Mouse (Mus musculus) urinary bladder, postnatal 14 days (tissue): ENCODE results near the gene Nexn.

ENCODE experiments used
- DNase-seq: peaks from one replicate; pipeline ENCODE4 v3.0.0; 2021; ENCODE audit warnings: low spot score

Gene Nexn

DNA sequence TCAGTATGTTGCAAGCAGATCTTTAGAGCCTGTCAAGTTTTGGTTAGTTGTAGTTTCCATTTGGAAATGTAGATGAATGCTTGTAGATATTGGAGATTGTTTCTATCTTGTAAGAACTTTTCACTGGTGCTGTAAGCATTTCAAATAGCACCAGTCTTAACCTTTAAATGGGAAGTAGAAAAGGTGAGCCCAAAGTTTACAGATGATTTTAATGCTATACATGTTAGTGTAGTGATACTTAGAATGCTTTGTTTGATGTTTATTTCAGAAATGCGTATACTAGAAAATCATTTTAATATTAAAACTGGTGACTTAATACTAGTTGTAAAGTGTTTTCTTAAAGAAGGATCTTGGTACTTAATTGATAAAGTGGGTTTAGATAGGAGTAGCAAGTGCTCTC is 30.3 kb downstream of the Nexn start:
- DNase-seq: no peak

DNA sequence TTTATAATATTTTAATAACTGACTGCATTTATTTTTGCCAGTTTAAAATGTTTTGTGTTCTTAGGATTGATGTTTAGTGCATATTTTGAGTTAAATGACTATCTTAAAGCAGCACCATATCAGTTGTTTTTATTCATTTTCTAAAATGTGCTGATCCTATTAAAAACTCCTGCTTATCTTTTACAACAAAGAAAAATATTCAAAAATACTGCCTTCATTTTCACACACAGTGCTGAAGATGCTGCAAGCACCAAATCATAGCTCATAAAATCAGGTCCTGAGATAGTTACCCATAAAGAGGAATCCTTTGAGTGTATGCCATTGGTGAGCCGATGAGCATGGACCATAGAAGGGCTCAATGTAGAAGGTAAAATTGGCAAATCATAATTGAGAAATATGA is 30.9 kb downstream of the Nexn start:
- DNase-seq: no peak

DNA sequence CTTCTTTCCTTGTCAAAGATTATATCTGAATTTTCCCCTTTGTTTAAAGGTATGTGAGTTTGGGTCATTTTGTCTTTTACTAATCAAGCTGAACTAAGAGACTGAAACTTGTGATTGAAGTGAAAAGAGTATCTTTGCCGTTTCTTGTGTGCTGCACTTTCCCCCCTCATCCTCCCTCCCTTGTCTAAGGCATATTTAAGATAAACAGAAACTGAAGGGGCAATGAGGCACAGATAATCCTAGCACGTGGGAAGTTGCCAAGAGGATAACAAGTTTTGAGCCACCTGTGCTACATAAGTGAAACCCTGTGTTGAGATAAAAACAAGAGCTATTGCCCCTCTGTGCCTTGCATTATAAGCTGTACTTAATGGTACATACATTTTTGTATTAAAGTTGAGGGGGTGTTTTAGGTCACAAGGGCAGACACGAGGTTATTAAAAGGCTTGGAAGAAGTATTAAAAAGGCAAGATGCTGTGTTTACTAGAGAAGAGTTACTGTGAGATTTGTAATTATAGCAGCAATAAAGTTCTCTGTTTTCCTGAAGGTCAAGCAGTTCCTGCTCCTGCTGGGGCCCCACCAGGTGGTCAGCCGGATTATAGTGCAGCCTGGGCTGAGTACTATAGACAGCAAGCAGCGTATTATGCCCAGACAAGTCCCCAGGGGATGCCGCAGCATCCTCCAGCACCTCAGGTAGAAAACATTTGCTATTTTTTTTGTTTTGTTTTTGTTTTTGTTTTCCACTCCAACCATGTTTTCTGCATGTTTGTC is 34.6 kb downstream of the Nexn start:
- DNase-seq: no peak

DNA sequence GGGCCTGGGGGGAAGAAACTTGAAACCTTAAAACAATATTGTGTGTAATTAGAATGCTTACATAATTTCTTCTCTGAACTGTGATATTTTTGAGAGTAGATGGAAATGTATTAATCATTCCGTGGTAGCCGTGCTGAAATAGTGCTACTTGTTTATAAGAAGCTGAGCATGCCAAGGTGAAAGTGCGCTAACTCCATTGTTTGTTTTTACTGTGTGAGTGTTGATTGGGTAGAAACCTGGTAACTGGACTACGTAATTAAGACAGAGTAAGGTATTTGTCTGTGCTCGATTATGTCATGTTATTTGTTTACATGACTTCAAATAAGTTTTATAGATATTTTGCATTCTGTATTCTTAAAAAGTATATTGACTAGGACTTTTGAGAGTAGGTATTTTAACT is 36.9 kb downstream of the Nexn start:
- no peak for DNase-seq

DNA sequence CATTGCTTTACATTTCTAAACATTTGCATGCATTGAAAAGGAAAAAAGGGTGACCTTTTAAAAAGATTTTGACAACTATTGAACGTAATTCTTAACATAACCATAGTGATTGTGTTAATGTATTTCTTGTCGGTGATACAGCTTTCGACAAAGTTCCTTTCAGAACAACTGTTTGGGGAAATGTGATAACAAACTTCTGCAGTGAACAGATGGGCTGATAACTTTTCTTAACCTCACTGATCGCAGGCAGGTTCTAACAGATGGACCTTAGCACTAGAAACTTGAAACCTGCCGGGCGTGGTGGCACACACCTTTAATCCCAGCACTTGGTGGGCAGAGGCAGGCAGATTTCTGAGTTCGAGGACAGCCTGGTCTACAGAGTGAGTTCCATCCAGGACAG is 37.3 kb downstream of the Nexn start:
- no peak for DNase-seq

DNA sequence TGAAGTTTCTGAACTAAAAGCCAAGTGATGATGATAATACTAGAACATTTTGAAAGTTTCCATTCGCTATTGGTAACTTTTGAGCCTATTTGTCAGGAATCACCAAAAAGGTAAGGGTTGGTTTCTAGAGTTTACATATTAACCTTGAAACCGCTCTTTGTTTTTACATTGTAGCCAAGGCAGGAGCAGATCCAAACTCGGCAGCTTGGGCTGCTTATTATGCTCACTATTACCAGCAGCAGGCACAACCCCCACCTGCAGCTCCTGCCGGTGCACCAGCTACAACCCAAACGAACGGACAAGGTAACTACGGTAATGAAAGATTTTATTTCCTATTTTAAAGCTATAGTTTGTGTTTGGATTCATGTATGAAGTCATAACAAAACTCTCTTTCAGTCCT is 40.2 kb downstream of the Nexn start:
- DNase-seq: no peak

DNA sequence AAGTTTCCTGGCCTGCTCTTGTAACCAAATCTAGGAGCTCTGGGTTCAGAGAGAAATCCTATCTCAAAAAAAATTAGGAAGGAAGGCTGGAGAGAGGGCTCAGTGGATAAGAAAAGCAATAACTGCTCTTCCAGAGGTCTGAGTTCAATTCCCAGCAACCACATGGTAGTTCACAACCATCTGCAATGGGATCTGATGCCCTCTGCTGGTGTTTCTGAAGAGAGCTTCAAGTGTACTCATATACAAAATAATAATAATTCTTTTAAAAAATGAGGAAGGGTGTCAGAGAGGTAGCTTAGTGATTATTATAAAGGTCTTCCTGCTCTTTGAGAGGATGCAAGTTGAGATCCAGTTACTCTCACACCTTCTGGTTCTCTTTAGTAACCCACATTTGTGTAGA is 41.2 kb downstream of the Nexn start:
- no peak for DNase-seq

DNA sequence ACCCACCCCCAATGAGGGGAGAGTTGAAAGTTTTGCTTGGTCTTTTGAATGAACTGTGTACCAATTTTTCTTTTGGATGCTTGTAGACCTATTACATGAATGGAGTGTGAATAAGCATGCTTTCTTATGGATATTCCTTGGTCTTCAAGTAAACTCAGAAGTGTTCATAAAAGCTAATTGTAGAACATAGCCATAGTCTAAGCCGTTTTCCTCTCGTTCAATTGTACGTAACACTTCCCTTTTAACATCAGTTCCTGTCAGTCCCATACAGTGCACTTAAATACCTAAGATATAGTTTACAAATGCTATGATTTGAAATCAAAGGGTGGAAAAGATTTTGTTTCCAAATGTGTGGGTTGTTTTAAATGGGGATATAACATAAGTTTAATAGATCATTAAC is 52.7 kb downstream of the Nexn start:
- no peak for DNase-seq

DNA sequence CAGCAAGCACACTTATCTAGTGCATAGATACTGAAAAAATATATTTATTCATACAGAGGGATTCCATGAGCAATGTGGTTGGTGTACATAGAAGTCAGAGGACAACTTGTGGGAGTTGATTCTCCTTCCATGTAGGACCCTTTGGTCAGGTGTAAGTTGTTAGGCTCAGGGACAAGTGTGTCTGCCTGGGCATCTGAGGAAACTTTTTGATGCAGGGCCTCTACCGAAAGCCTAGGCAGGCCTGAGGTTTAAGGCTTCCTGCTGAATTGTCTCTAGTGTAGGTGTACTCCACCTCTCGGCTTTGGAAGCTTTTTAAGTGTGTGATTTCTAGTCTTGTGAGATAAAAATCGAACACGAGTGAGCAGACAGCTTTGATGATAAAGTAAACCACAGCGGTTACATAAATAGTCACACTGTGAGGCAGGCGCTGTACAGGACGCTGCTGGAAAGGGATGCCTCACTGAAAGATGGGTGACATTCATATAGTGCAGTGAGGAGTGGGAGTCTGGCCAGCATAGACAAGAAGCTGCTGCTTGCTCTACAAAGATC is 54.3 kb downstream of the Nexn start:
- DNase-seq: no peak

DNA sequence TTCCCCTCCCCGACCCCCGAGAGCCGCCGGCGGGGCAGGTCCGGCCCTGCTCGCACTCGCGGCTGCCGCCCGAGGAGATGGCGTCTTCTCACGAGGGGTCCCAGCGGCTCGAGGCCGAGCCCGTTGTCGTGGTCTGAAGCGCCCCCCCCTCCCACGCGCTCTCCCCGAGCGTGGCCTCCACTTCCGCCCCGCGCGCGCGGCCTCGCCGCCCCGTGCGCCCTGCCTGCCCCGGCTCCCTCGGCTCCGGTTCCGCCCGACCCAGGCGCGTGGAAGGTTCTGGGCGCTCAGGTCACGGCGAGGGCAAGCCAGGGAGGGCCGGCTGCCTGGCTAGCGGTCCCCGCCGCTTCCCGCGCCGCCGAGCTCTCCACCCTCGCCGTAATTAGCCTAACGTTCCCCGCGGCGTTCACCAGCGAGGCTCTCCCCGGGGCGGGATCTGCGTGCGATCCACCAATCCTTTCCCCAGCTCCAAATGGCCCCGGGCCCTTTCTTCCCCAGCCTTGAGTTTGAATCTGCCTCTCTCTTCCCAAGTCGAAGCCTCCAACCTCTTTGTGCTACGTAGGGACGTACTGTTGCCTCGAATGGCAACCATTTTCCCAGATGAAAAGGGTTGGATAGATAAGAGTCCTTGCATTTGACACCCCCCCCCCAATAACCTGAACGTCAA is 55.3 kb downstream of the Nexn start:
- peak; percentile 63 for DNase-seq

DNA sequence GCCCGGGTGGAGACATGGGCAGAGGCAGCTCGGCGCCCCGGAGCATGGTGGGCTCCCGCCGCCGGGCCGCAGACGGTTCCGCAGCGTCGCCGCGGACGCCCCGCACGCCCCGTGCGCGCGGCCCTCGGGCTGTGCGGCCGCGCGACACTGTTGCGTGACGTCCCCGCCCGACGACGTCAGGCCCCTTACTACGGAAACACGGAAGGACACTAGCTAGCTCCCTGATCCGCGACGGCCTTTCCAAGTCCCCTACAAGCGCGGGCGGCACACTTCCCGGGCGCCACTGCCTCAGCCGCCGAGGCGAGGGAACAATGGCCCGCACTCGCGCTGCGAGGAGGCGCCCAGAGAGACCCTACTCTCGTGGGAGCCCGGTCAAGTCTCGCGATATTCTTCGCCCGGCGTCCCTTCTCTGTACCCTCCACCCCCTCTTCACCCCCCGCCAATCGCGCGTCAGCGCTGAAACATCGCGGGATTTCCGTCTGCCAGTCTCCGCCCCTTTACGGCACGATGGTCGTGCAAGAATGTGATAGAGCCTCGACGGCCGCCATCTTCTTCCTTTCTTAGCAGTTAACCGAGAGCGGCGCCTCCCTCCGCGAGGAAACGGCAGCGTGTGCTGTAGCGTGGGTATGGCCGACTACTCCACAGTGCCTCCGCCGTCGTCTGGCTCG is 56.0 kb downstream of the Nexn start, which contains the start of the genes Dnajb4 and Fubp1:
Dnajb4 (minus strand) TSS at position 336 of the 668 bp plus-strand sequence.
Fubp1 (plus strand) TSS at position 456 of the 668 bp plus-strand sequence.
- peak; percentile 100 for DNase-seq

DNA sequence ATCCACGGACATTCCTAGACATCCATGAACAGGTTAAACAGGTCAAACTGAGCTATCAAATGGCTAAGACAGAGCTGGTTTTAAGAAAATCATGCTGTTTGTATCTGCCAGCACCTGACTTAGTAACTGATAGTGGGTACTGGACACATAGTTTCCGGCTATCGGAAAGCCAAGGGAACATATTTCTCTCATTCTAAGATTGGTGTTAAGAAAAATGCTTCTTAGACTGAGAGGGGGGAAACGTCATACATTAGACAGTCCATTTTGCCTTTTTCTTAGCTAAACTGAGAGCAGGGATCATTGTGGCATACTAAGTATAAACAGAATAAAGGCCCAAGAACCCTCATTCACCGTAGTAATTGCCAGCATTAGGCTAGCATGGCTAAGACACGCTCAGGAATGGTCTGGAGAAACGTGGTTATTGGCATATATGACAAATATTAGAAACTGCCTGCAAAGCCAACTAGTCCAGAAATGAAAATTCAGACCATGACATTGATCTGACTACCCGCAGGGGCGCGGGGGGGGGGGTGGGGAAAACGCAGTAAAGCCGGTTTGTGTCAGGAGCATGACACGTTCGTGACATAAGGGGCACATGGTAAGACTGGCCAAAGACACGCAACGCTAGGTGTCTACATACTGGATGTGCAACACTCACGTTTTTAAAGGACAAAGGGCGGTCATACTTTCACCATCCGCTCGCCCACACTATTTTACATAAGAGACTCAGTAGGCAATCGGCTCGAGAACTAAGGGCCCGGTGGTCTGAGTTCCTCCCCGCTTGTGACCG is 56.8 kb downstream of the Nexn start:
- peak; percentile 26 for DNase-seq

DNA sequence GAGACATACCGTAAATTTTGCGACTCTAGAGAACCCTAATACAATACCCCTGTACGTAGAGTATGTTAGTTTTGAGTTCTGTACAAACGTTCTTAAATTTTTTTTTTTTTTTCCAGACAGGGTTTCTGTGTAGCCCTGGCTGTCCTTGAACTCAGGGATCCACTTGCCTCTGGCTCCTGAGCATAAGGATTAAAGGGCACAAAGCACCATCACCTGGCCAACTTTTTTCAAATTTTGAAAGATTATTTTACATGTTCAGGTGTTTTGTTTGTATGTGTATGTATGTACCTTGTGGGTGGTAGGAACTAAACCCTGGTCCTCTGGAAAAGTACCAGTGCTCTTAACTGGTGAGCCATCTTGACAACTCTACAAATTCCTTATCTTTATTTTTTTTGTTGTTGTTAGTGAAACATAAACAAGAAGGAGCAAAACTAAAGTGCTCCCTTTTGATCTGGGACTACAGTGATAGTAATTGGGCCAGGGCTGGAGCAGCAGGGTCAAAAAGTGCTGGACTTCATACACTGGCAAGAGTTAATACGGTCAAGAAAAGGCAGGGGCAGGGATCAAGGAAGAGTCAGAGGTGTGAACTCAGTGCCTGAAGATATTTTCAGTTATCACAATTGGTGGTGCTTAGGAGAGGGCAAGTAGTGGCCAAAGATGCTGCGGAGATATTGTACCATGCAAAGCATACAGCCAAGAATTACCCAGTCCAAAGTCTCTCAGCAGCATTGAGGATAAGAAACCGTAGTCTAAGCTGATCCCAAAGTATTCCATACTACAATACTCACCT is 57.9 kb downstream of the Nexn start:
- no peak for DNase-seq

DNA sequence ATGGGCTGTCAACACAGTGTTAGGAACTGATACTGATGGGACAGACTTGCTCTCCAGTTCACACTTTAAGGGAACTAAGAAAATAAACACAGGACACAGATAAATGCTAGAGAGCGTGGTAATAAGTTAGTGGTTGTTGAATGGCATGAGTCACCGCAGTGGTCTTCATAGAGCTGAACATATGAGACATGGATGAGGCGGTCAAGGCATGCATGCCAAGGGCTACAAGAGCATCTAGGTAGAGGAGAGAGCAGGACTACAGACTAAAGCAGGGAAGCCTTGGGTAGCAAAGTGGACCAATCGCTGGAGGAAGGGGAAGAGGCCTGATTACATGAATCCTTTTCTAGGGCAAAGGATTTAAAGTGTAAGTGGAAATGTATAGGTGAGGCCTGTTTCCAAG is 59.0 kb downstream of the Nexn start:
- no peak for DNase-seq

DNA sequence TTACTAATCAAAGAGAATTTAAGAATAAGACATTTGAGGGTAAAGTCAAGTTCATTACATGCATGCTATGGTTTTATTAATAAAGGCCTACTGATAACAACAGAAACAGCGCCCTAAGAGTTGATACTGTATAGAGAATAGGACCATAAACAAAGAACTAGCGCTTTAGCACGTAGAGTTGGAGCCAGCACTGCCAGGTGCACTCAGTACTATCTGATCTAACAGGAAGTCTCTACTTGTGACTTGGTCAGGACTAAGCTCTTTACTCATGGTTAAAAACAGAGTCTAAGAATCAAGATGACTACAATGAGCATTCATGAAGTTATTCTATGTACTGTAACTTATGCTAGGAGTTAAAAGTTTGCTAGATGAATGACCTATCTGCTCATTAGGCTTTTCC is 61.6 kb downstream of the Nexn start:
- DNase-seq: no peak

DNA sequence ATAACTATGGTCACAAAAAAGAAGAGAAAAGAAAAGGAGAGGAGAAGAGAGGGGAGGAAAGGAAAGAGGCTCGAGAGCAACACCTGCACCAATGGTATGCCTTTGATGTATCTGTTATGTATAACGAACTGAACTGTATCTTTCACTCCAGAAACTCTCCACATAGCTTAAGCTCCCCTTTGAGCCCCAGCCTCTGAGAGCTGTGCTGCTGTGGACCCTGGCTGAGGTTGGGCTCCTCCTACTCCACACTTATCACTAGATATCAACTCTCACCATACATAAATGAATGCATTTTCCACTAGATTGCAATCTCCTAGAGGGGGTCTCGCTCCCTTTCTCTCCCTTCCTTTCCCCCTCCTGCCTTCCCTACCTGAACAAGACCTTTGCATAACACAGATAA is 62.2 kb downstream of the Nexn start:
- DNase-seq: no peak

DNA sequence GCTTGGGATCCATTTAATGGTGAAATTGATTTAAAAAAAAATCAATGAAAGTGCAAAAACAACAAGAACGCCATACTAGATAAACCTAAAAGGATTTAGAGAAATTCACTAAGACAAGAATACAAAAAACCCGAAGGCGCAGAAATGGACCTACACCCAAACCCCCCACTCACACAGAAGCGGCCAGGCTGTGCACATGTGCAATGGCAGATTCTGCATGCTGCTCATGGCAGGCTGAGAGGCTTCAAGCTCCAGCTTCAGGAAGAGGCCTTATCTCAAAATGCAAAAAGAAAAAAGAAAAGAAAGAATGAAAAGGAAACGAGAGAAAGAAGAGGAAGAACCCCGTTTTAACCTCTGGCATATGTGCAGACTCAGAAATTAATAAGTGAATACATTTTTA is 62.7 kb downstream of the Nexn start:
- no peak for DNase-seq

DNA sequence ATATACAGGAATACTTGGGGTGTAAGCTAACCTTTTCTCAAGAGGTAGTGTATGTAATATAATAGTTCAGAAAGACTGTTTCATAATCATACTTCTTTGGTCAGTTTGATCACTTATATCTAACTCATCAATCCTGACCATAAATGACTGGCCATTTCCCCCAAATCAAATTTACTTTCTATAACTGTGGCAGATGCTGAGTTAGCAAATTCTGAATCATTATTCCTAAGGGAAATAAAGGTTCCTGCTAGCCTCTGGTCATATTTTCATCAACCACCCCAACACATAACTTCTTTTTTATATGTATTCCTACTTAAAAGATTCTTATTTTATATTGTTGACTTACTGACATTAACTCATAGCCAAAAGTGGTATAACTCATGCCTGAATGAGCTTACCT is 63.2 kb downstream of the Nexn start:
- no peak for DNase-seq

DNA sequence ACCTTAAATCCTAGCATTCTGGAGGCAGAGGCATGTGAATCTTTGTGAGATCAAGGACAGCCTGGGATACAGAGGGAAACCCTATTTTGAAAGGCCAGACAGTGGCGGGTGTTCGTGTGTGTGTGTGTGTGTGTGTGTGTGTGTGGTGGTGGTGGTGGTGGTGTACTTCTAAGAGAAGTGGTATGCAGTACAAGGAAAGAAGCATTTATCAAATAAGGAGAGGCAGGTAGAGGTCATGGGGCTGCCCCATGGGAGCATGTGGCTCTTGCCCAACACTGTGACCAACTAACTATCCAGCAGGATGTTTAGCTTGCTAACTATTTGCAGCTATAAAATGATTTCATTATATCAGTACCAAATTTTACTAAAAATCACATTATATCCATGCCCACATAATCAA is 64.5 kb downstream of the Nexn start:
- no peak for DNase-seq

DNA sequence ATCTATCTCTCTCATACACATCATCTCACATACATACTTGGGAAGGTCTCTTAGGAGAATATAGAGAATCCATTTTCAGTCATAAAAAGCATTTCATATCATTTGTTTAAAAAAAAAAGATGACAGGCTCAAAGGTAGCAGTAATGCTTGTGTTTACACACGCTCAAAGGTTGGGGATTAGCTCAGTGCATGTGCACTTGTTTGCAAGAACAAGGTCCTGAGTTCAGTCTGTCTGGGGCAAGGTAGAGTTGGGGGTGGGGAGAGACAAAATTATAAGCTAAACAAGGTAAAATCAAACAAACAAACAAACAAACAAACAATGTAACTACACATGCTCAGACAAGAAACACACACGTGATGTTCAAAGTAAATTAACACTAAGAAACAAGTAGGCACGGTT is 65.0 kb downstream of the Nexn start:
- DNase-seq: no peak

DNA sequence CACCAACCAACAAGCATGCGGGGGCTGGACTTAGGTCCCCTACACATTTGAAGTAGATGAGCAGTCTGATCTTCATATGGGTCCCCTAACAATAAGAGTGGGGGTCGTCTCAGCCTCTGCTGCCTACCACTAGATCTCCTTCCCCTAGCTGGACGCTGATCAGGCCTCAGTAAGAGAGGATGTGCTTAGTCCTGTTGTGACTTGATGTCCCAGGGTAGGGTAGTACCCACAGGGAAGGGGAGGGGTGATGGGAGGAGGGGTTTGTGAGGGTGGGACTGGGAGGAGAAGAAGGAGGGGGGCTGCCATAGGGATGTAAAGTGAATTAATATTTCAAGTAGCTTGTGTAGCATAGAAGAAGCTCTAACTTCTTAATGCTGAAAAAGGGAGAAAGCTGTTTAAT is 67.0 kb downstream of the Nexn start:
- no peak for DNase-seq
